Mouse (Mus musculus) left cerebral cortex, postnatal 36 days (tissue): Measurements from ENCODE around the gene Vmn1r84. TPM values are rescaled to one million over a fixed set of nuclear protein-coding genes. Genes with fewer than 3 reads are reported as not detected.

Experiments
- DNase-seq, 2 experiments: peaks; one replicate each; pipeline ENCODE4 v3.0.0; 2021 to 2022; ENCODE audit warnings: low spot score in 2 of 2, mixed read lengths in 1 of 2
- intact Hi-C: fragments of 180-260 bp; cut with DNase I; formaldehyde crosslinking; loops from one replicate; pipeline ENCODE4 v1.15.1; 2025
- microRNA-seq: library from miRNA; unstranded; fragments of <30 nt; microRNA quantifications from one replicate; pipeline ENCODE4 v1.2.0, GENCODE M21; 2022
- total RNA-seq, 2 experiments: library from RNA; stranded (reverse); gene quantifications; 2 replicates each; pipeline ENCODE4 v1.2.3; 2021

Gene Vmn1r84
- total RNA-seq, result not detected

DNA sequence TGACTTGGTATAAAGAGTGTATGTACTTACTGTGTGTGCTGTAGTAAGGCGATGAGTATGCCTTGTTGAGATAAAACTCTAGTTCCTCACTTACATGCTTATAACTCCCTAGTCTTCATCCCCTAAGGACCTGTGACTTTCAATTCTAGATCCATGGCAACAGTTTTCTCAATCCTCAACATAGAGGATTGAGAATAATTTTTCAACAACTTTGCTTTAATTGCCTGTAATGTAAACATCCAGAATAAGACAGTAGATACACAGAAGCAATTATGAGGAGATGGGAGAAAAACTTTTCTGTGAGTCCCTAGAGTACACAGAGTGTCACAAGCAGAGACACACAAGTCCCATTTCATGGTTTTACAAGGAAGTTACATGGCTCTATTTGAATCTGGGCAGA, at the start of gene Vmn1r84:
Vmn1r84 (minus strand) TSS at position 101 of the 400 bp plus-strand sequence.
- intact Hi-C loops, result no loop called here
- no peak for DNase-seq

DNA sequence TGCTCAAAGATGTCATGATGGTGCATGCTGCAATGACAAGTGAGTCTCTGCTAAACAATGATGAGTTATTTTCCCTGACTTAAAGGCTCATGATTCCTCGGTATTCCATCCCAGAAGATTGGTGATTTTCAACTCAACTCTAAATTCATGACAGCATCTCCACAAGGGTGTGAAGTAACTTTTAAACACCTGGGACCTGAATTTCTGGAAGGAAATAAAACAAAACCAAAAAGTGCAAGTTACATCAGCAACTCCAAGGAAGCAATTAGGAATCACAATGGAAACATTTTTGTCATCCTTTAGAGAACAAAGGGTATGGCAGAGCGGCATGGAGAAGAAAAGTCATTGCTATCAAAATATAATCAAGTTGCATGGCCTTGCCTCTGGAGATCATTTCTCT, 39.7 kb downstream of the Vmn1r84 start, which contains the start of gene Vmn1r83:
Vmn1r83 (minus strand) TSS at position 101 of the 400 bp plus-strand sequence.
- intact Hi-C loops, result no loop called here
- no peak for DNase-seq

Small RNA genes within 50 kb of the gene (microRNA-seq; reads per million reads assigned to microRNA genes)
- not detected for gene Gm23521

Other genes with a start within 250 kb of the Vmn1r84 start
- gene Vmn1r78, start 219.0 kb downstream of the Vmn1r84 start, total RNA-seq, result not detected
- gene Vmn1r79, start 198.0 kb downstream of the Vmn1r84 start, total RNA-seq, result not detected
- gene Vmn1r80, start 180.0 kb downstream of the Vmn1r84 start, total RNA-seq, result not detected
- gene Vmn1r81, start 101.0 kb downstream of the Vmn1r84 start, total RNA-seq, result not detected
- gene Vmn1r82, start 68.8 kb downstream of the Vmn1r84 start, total RNA-seq, result not detected
- gene Vmn1r83, start 39.8 kb downstream of the Vmn1r84 start, total RNA-seq, result not detected
- 1 to 10 TPM; 7.6 to 7.7 TPM for gene Zfp551, start 53.5 kb upstream of the Vmn1r84 start, total RNA-seq
- gene Zfp606, start 109.0 kb upstream of the Vmn1r84 start, total RNA-seq, result 10 to 100 TPM; 11.1 to 16.0 TPM
- not detected for gene 2900092C05Rik, start 143.2 kb upstream of the Vmn1r84 start, total RNA-seq
- under 1 TPM; 0.02 to 0.11 TPM for gene Vmn2r53, start 239.5 kb upstream of the Vmn1r84 start, total RNA-seq